Mouse (Mus musculus) MEL (cell line): ENCODE results near the gene Plch1.

Source experiments
- BHLHE40 ChIP-seq: IDR thresholded peaks from 2 replicates; pipeline ENCODE4 v1.6.1; 2012; ENCODE audit warnings: low read depth, mild to moderate bottlenecking, inconsistent platforms, low read length, improper control_type of control experiment, borderline replicate concordance
- CTCF ChIP-seq, 3 experiments: IDR thresholded peaks in 2 of 3; conservative IDR thresholded peaks in 1 of 3; 2 replicates each; pipeline ENCODE4 v1.5.1; 2011 to 2012; ENCODE audit warnings: low read length in 3 of 3, low read depth in 2 of 3, mild to moderate bottlenecking in 2 of 3, improper control_type of control experiment in 1 of 3, inconsistent platforms in 1 of 3, mixed read lengths in 1 of 3, moderate library complexity in 1 of 3; ENCODE audit not compliant: control insufficient read depth in 1 of 3, insufficient read depth in 1 of 3, poor library complexity in 1 of 3, severe bottlenecking in 1 of 3
- E2F4 ChIP-seq: IDR thresholded peaks from 2 replicates; pipeline ENCODE4 v1.6.1; 2011; ENCODE audit warnings: low read depth, low read length, improper control_type of control experiment, borderline replicate concordance
- EP300 ChIP-seq, 2 experiments: IDR thresholded peaks; 2 replicates each; pipeline ENCODE4 v1.6.1; 2011; ENCODE audit warnings: improper control_type of control experiment in 2 of 2, low read length in 2 of 2, low read depth in 1 of 2, mild to moderate bottlenecking in 1 of 2
- ETS1 ChIP-seq: IDR thresholded peaks from 2 replicates; pipeline ENCODE4 v1.6.1; 2012; ENCODE audit warnings: low read depth, mild to moderate bottlenecking, inconsistent platforms, low read length, improper control_type of control experiment, moderate library complexity
- GATA1 ChIP-seq: IDR thresholded peaks from 2 replicates; pipeline ENCODE4 v1.6.1; 2011; ENCODE audit warnings: low read depth, low read length, improper control_type of control experiment
- NELFE ChIP-seq: IDR thresholded peaks from 2 replicates; pipeline ENCODE4 v1.6.1; 2011; ENCODE audit warnings: low read depth, low read length, improper control_type of control experiment
- POLR2A ChIP-seq, 2 experiments: IDR thresholded peaks; 2 replicates each; pipeline ENCODE4 v1.6.1; 2011 to 2012; ENCODE audit warnings: low read length in 2 of 2, mild to moderate bottlenecking in 2 of 2, control low read depth in 1 of 2, improper control_type of control experiment in 1 of 2, low read depth in 1 of 2, moderate library complexity in 1 of 2; ENCODE audit not compliant: control insufficient read depth in 1 of 2, insufficient read depth in 1 of 2, poor library complexity in 1 of 2
- POLR2AphosphoS5 ChIP-seq: IDR thresholded peaks from 2 replicates; pipeline ENCODE4 v1.6.1; 2012; ENCODE audit warnings: low read depth, borderline replicate concordance, mild to moderate bottlenecking, inconsistent platforms, low read length, moderate library complexity, mixed read lengths
- SIN3A ChIP-seq: IDR thresholded peaks from 2 replicates; pipeline ENCODE4 v1.6.1; 2012; ENCODE audit warnings: low read length, improper control_type of control experiment, inconsistent platforms
- TBP ChIP-seq: IDR thresholded peaks from 2 replicates; pipeline ENCODE4 v1.8.0; 2011; ENCODE audit warnings: low read depth, low read length, improper control_type of control experiment
- TCF12 ChIP-seq: IDR thresholded peaks from 2 replicates; pipeline ENCODE4 v1.6.1; 2014; ENCODE audit warnings: low read depth, mild to moderate bottlenecking, inconsistent platforms, low read length, improper control_type of control experiment, moderate library complexity
- UBTF ChIP-seq: IDR thresholded peaks from 2 replicates; pipeline ENCODE4 v1.6.1; 2012; ENCODE audit warnings: low read depth, mild to moderate bottlenecking, inconsistent platforms, low read length, improper control_type of control experiment, moderate library complexity, borderline replicate concordance; ENCODE audit not compliant: insufficient read depth
- USF1 ChIP-seq: IDR thresholded peaks from 2 replicates; pipeline ENCODE4 v1.6.1; 2014; ENCODE audit warnings: low read depth, mild to moderate bottlenecking, inconsistent platforms, low read length, improper control_type of control experiment, moderate library complexity

DNA sequence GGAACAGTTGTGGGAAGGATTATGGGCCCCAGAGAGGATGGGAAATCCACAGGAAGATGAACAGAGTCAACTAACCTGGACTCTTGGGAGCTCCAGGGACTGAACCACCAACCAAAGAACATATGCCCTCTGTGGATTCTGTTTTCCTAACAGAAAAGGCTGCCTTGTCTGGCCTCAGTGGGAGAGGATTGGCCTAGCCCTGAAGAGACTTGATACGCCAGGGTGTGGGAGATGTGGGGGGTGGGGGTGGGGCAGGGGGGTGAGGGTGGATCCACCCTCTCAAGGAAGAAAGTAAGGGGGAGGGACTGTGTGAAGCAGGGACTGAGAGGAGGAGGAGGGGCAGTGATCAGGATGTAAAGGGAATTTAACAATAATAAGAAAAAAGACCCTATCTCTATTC is 26.5 kb downstream of the Plch1 start:
- TF ChIP-seq POLR2AphosphoS5 (no peak), BHLHE40 (no peak), GATA1 (no peak), CTCF (IDR thresholded peaks at IDR 0.05 in 2 of 3, conservative IDR thresholded peaks at IDR 0.05 in 1 of 3; ENCODE audit: control insufficient read depth in 1 of 3, insufficient read depth in 1 of 3, low read depth in 2 of 3, low read length in 3 of 3, poor library complexity in 1 of 3, severe bottlenecking in 1 of 3) (no peak), EP300 (IDR thresholded peaks at IDR 0.05; ENCODE audit: low read depth in 1 of 2, low read length in 2 of 2) (no peak), POLR2A (IDR thresholded peaks at IDR 0.05; ENCODE audit: control insufficient read depth in 1 of 2, insufficient read depth in 1 of 2, low read depth in 1 of 2, low read length in 2 of 2, poor library complexity in 1 of 2) (no peak), TBP (no peak), E2F4 (no peak), TCF12 (no peak), ETS1 (no peak), SIN3A (no peak), USF1 (no peak), UBTF (no peak), NELFE (no peak)
